Mouse (Mus musculus) T-helper 17 cell (primary cell): ENCODE measurements around the gene Ccdc28b.

Experiments used
- in situ Hi-C, 2 experiments: fragments of 300-600 bp; cut with MboI, MseI; formaldehyde crosslinking; loops; 1 replicate in 1 of 2; 2 replicates in 1 of 2; pipeline ENCODE4 v1.15.1; 2025; ENCODE audit warnings: high pct_unique_total_duplicates in 2 of 2

Ccdc28b gene

DNA sequence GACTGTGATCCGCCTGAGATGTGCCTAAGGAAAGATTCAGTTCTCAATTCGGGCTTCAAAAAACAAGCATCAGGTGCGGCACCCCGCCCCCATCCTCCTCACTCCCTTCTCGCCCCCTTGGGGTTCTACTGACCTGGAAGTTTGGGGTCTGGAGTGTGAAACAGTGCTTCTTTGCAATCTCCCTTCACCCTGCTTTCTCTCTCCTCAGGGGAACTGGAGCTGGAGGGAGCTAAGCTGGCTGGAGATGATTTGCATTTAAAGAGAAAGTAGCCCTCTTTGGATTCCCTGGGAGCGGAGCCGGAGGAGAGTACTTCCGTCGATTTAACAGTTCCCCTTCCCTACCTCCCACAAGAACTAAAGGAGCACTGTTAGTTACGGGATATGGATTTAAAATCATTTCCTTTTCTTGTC is at the start of gene Ccdc28b:
Gene Ccdc28b, minus strand, starts transcription at position 267 of the 411 bp plus-strand sequence.
- in situ Hi-C loops, result loop anchor here in 1 of 2 experiments (5.0 kb wide), 1 partner anchor 291 kb away; no protein-coding TSS in a partner anchor

DNA sequence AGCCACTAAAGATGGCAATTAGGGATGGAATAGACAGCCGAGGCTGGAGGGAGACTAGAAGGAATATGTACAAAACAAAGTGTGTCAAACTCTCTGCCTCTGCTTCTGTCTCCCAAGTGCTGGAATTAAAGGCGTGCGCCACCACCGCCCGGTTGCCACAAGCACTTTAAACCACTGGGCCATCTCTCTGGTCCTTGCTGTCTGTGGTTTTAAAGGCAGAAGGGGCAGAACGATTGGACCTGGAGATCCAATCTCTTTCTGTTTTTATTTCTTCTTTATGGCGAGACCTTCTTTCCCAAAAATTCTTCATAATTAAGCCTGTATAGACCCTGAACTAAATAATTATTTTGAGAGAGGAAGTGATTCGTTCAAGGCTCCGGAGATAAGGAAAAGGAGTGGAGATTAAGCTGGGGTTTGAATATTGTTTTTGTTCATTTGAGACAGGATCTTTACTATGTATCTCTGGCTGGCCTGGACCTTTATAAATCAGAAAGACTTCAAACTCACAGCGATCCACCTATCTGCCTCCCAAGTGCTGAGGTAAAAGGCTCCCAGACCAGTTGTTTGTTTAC is 49.2 kb upstream of the Ccdc28b start:
- in situ Hi-C loops, result no loop called here

DNA sequence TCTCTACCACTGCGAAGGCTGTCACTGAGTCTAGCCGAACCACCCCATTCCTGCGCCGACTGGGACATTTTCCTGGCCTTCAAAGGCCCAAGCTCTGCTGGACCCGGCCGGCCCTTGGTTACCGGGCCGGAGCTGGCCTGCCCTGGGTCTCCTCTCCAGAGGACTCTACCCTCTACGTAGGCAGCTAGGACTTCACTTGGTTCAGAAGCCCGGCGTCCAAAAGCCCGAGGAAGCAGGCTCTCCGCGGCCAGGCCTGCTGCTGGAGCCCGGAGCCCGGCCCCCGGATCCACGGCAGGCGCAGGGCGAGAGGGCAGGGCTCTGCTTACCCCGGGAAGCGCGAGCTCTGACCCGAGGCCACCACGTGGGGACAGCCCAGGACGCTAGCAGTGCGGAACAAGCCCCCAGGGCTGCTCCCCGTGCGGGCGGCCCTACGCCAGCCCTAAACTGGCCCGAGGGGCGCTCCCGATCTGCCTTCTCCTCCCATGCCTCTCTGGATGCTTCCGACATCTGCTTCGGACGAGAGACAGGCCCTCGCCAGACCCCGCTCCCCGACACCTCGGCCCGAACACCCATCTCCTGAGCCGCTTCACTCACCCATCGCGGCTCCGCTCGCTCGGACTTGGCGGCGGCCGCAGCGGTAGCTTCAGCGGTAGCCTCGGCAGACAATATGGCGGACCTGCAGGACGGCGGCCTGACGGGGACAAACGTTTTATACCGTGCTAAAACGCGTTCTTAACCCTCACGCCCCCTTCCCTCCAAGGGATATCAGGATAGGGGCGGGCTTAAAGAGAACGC is 48.5 kb upstream of the Ccdc28b start, which contains the start of gene Kpna6:
Gene Kpna6, minus strand, starts transcription at position 685 of the 795 bp plus-strand sequence.
- in situ Hi-C loops, result no loop called here

DNA sequence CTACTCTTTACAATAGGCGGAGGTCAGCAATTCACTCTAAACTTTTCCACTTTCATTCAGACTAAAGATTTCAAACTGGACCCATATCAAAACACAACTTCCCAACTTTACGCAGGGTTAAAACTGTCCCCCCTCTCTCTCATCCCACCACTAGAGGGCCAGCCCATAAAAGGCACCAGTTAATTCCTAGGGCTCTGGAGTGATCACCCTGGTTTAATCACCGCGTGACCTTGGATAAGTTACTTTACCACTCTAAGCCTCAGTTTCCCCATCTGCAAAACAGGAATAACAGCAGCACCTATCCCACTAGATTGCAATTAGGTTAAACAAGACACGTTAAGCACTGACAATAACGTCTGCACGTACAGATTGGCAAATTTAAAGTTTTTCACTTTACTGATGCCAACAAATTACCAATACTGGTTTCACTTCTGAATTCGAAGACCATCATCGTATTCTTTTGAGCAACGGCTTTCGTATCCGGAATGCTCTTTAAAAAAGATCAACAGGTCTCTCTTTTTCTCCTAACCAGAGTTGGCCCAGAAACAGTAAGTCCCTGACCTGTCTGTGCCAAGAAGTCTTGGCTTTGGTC is 47.8 kb upstream of the Ccdc28b start:
- in situ Hi-C loops, result no loop called here

DNA sequence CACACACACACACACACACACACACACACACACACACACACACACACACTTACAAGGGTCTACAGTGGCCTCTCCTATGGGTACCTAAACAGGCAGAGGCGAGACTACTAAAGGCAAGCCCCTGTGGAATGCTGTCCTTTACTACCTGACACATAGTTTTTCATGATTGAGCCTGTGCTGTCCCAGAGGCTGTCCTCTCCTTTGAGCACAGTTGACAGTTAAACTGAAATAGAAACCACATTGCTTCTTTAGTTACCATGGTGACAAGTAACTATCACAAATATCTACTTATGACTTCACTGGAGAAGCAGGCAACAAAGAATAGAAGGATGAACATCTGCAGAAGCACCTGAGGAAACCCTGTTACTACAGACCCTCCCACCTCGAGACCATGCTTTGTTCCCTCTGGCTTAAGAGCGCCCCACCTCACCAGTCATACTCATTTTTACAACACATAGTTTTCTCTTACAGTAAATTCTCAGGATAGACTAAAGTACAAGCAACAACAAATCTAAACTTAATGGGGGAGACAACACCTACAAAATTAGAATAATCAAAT is 38.6 kb upstream of the Ccdc28b start:
- in situ Hi-C loops, result loop anchor here in 1 of 2 experiments (10.0 kb wide), 1 partner anchor 862 kb away; no protein-coding TSS in a partner anchor

DNA sequence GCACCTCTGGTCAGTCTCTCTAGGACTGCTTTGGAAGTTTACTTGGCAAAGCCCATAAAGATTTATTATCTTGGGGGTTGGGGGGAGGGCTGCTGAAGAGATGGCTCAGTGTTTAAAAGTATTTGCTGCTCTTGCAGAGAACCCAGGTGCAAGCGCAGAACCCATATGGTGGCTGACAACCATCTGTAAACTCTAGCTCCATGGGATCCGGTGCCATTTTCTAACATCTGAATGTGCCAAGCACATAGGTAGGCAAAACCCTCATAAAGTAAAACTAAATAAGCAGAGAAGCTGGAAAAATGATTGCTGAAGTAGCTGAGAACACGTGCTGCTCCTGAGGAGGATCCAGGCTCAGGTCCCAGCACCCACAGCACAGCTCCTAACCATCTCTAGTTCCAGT is 37.8 kb upstream of the Ccdc28b start:
- in situ Hi-C loops, result loop anchor here in 1 of 2 experiments (10.0 kb wide), 1 partner anchor 863 kb away; no protein-coding TSS in a partner anchor

DNA sequence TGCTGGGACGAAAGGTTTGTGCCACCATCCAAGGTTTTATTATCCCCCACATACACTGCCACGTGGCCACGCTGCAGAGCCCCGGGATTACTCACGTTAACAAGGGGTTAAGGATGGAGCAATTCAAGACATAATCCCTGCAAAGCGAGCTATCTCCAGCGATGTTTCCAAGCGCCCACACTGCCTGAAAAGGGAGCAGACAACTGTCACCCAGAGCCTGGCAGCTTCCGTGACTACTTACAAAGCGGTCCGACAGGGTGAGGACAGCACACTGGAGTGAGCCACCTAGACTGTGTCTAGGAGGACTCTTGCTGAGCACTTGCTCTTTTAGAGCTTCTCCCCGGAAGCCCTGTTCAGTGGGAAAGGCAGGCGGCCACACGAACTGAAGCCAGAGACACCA is 31.0 kb upstream of the Ccdc28b start:
- in situ Hi-C loops, result no loop called here

DNA sequence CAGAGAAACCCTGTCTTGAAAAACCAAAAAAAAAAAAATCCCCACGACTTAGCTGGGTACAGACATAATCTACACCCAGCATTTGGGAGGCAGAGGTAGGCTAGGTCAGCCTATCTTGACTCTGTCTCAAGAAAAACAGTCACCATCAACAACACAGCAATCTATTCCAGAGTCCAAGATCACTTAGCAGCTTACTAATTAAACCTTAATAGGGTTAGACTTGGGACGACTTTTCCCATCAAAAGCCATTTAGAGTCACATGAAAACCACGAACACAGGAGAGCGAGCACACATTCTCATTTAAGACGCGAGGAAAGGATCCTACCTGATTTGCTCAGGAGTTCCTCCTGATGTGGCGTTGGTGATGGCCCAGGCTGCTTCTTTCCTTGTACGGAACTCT is 26.6 kb upstream of the Ccdc28b start:
- in situ Hi-C loops, result no loop called here

DNA sequence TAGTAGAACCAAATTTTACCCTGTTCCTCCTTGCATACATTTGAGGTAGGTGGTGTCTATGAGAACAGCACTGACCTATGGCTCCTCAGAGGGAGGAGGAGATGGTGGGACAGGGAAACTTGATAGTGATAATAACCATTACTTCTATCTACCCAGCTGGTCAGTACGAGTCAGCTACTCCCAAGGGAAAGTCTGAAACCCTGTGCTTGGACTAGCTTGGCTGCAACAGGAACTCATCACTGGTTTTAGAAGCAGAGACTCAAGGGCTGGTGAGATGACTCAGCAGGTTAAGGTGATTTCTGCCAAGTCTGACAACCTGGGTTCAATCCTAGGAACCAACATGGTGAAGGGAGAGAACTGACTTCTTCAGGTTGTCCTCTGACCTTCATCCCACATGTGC is 24.9 kb upstream of the Ccdc28b start:
- in situ Hi-C loops, result no loop called here

DNA sequence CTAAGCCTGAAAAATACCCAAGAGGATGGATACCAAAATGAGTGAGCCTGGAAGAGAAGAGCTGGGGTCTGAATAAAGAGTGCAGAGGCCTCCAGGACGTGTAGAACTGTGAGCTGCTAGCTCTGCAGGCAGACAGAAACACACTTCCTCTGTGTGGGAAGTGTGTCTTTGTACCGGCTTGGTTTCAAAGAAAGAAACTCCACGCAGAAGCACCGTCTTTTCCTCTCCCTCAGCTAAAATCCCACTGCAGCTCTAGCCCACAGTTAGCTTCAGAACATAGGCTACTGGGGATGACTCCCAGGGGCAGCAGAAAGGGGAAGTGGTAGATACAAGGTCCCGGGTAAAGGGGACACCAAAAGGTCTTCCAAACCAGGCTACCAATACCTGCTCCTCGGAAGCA is 21.5 kb upstream of the Ccdc28b start:
- in situ Hi-C loops, result no loop called here

DNA sequence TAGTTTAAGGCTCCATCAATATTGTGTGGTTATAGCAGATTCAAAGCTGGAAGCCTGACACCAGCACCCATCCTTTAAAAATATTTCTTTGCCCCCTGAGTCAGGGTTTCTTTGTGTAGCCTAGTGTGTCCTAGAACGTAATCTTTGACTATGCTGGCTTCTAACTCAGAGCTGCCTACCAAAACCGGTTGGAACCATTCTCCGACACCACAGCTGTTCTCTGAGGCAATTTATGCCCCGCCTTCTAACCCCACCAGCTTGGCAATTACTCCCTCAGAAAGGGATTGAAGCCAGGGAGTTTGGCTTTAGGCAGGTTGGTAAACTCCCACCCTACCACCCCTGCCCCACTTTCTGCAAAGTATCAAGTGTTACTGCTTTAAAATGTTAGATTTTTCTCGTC is 18.0 kb upstream of the Ccdc28b start:
- in situ Hi-C loops, result no loop called here

DNA sequence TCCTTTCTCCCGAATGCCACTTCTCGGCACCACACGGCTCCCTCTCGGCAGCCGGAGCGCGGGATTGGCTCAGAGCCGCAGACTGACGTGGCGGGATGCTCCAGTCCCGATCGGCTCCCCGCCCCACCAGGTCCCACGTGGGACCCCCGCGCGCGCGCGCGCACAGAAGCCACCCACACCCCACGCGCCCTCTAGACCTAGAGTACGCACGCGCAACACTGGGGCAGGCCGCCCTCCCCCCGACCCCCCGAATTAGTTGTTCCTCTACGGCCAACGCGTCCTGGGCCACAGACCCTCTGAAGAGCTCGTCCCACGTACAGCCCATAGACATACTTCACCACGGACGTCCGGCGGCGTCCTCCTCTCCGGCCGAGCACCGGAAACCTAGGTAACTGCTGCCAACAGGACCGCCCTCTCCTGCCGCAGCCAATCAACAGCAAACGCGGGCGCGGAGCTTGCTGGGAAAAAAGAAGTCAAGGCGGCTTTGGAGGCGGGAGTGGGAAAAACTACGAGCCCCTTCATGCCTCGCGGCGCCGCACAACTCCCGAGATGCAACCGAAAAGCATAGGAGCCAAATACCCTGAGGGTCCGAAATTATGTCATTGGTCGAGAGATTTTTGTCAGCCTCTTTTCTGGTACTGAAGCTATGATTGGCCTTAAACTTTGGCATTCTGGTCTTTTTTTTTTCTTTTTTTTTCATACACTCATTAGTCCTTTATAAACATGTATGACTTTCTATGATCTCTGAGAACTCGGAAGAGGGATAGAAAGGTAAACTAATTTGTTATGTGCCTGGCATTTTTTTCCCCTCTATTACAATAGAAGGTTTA is 17.1 kb upstream of the Ccdc28b start, which contains the start of gene Txlna:
Gene Txlna, minus strand, starts transcription at position 428 of the 830 bp plus-strand sequence.
- in situ Hi-C loops, result no loop called here

DNA sequence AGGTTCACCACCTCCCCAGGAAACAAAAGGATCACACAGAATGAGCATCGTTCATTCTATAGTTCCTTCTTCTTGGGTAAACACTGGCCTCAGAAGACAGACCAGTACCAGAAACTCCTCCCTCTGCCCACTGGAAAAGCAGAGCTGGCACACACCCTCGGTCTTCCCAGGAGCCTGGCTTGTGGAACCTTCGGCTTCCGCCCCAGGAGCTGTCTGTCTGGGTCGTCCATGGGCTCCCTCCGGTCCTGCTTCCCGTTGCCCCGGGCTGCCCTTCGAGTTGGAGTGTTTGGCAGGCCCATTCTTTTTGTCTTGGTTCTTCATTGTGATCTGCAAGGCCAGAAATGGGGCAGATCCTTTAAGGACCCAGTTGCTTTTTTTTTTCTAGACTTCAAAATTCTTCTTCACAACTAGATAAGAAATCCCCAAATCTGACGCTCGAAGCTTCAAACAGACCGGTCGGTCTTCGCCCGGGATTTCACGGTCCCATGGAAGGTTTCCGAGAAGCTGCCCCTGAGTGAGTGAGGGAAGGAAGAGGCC is 16.4 kb upstream of the Ccdc28b start:
- in situ Hi-C loops, result no loop called here

DNA sequence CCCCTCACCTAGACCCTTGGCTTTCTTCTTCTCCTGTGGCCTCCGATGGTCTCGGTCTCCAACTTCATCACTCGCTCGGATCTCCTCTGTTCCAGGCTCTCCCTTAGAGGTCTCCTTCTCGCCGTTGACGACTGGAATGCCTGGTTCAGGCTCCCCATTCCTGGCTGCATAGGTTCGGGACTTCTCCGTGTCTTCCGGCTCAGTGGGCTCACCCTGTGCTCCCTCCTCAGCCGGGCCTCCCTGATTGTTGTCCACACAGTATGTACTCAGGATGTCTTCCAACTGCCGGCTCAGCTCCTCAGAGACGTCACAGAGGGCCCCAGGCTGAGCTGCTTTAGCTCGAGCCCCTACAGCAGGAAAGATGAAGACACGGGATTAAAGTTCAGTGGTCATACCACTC is 15.5 kb upstream of the Ccdc28b start:
- in situ Hi-C loops, result no loop called here

DNA sequence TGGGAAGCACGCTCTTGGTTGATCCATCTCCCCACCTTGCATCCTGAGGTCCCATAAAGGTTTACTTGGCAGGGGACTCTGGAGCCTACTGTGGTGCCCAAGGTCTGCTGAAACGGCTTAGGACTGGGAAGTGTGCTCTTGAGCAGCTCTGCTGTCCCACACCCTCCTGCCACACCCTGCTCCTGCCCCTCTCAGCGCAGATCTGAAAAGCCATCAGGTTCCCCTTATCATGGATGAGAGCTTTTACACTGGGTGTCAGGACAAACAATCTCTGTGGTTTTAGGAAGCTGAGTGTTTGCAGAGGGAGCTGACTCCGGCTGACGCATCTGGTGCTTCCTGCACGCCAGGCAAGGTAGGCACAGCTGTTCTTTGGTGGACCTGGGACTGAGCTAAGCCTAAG is 10.1 kb upstream of the Ccdc28b start:
- in situ Hi-C loops, result no loop called here

DNA sequence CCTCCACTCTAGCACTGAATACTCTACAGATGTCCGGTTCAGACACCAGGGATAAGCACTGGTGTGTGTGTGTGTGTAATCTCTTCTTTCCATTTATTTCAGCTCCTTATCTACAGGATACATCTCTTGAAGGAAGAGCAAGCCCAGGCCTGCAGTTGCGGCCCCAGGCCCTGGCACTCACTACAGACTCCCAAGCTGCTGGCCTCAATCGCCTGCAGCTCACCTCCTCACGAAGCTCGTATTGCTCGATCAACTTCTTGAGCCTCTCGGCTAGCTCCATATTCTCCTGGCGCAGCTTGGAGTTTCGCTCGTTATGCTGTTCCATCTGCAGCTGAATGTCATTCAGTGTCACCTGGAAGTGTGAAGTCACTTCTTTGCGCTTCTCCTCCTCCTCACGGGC is 8.1 kb upstream of the Ccdc28b start:
- in situ Hi-C loops, result no loop called here

DNA sequence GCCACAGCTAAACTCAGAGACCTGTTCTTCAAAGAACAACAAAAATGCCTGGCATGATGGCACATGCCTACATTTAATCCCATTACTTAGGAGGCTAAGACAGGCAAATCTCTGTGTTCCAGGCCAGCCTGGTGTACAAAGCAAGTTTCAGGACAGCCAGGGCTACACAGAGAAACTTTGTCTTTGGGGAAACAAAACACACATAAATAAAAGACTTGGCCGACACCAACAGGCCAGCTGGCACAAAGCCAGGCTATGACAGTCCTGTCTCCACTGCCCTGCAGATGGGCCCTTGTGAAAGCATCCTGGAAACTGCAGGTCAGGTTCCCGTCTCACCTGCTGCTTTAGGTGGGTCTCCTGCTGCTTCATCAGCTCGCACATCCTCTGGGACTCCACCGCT is 7.2 kb upstream of the Ccdc28b start:
- in situ Hi-C loops, result no loop called here

DNA sequence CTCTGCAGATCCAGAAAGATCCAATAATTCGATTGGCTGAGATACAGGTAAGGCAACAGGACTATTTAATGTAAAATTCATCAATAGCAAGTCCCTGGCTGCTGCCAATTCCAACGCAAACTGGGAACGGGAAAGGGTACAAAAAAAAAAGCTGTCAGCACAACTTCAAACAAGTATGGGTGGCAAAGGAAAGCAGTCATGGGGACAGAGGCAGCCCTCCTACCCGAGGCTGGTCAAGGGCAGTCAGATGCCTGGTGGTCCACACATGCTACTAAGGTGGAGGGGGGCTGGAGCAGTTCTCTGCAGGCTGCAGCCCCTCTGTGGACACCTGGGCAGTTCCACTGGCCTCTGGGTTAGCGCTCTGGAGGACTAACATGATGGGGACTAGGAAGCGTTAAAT is 2.3 kb upstream of the Ccdc28b start:
- in situ Hi-C loops, result no loop called here

DNA sequence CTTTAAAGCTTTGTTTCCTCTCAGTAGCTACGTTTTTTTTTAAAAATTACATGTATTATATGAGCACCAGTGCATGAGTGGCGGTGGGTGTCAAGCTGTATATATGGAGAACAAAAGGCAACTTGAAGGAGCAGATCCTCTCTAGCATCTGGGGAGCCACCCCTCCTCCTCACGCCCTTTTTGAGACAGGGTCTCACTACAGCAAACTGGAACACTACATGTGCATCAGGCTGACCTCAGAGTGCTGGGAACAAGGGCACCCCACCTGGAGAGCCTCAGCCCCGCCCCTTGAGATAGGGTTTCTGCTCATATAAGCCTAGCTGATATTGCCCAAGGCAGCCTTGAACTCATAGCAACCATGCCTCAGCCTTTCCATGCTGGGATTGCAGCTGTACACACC is 1.7 kb upstream of the Ccdc28b start:
- in situ Hi-C loops, result no loop called here

DNA sequence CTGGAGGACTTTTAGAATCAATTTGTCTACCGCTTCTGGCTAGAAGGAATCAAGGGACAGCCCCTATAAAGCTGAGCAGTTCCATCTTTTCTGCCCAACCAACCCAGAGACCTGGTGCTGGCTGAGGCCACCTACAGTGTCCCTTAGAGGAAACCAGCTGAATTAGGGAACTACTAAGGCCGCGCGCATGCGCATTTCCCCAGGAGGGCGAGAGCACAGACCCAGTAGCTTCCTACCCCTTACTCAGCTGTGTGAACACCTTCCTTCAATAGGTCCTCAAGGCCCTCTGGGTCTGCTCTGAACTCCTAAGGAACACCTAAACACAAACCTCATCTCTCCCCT is 1.3 kb upstream of the Ccdc28b start:
- in situ Hi-C loops, result no loop called here
